ENCODE assay signal across 10 mouse cellular contexts in the genomic region with DNA sequence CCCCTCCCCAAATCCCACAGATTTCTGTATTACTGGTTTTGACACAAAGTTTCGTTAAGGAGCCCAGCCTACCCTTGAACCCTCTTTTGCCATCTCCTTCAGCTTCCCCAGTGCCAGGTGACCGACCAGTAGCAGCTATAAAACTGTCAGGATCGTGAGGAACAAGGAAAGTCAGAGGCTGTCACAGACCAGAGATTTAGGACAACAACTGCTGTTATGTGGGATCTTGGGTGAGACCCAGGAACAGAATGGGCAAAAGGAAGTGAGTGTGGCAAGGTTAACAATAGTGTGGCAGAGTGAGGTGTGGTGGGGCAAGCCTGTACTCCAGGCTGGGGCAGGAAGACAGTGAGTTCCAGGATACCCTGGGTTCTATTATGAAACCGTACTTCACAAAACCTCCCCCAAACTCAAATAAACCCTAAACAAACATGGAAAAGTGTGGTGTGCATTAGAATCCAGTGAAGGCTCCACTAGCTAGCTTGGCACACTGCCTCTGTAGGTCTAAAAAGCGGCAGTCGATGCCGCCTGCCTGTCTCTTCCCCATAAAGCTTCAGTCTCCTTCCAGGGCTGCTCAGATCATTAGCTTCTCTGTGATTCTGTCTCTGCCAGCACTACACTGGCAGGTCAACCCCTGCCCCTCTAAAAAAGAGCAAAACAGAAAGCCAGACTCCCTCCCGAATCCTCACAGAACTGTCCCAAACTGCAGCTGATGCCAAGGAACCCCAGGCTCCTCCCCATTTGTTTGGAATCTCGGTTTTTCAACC. TPM values are rescaled to one million over a fixed set of nuclear protein-coding genes. Genes with fewer than 3 reads are reported as not detected.
A peak's percentile ranks its signal among the peaks of the same experiment; 100 is the strongest.
DNase-seq lines count a peak whose midpoint lies in the region; ATAC-seq and TF ChIP-seq lines count a peak whose summit lies in the region.
"Had no signal": no experiment of that assay in that cellular context is flagged by ENCODE, and none has a peak within 500 bp of the region (broad histone marks: within the 10 kb centered on the region; RNA-seq: fewer than 3 reads in every experiment).

No protein-coding gene starts in this region.

- no peaks in the 10 kb centered on the region for H3K27me3 ChIP-seq in forebrain, embryonic 15.5 days
- no peaks in the 10 kb centered on the region for H3K27me3 ChIP-seq in forebrain, embryonic 11.5 days (ENCODE audit: control insufficient read depth, insufficient read depth, low read length)
- no peaks in the 10 kb centered on the region for H3K27me3 ChIP-seq in kidney, embryonic 16.5 days (ENCODE audit: insufficient read depth, low read length)
- H3K27me3 ChIP-seq in E14TG2a.4 (ENCODE audit: insufficient read depth, low read length): no peaks in the 10 kb centered on the region
- H3K27me3 ChIP-seq in limb, embryonic 14.5 days (ENCODE audit: control insufficient read depth, insufficient read depth, low read length): no peaks in the 10 kb centered on the region

- peaks cover 38% of the 10 kb centered on the region for H3K4me1 ChIP-seq in forebrain, embryonic 15.5 days
- 0 out of 2 replicates have a peak, but pooled peaks cover 4% of the 10 kb centered on the region for H3K4me1 ChIP-seq in forebrain, embryonic 11.5 days (replicated peaks; ENCODE audit: control insufficient read depth, insufficient read depth, low read length)
- H3K4me1 ChIP-seq in kidney, embryonic 16.5 days (ENCODE audit: insufficient read depth, low read length): peaks cover 80% of the 10 kb centered on the region
- H3K4me1 ChIP-seq in E14TG2a.4 (replicated peaks; ENCODE audit: low read depth, low read length): peaks cover 99% of the 10 kb centered on the region
- H3K4me1 ChIP-seq in limb, embryonic 14.5 days (ENCODE audit: control insufficient read depth, insufficient read depth, low read length): peaks cover 67% of the 10 kb centered on the region

- no peak for ATAC-seq in forebrain, embryonic 15.5 days (replicated peaks)
- no peak for ATAC-seq in forebrain, embryonic 11.5 days (replicated peaks; ENCODE audit: low FRiP score)
- ATAC-seq in kidney, embryonic 16.5 days (ENCODE audit: low FRiP score, low TSS enrichment): no peak
- no peak for ATAC-seq in limb, embryonic 14.5 days (ENCODE audit: low FRiP score, low read depth)

- H3K4me2 ChIP-seq in forebrain, embryonic 15.5 days (replicated peaks): no peak overlapping the region
- H3K4me2 ChIP-seq in forebrain, embryonic 11.5 days (ENCODE audit: low read depth, low read length, severe bottlenecking): no peak overlapping the region
- no peak overlapping the region for H3K4me2 ChIP-seq in kidney, embryonic 16.5 days (replicated peaks; ENCODE audit: low read depth, low read length)
- H3K4me2 ChIP-seq in limb, embryonic 14.5 days (replicated peaks; ENCODE audit: low read depth, low read length, severe bottlenecking): no peak overlapping the region

- H3K9ac ChIP-seq in forebrain, embryonic 15.5 days (replicated peaks): no peak overlapping the region
- H3K9ac ChIP-seq in forebrain, embryonic 11.5 days (ENCODE audit: low read length): no peak overlapping the region
- 0 out of 2 replicates have a peak overlapping the region, but pooled peaks have one; percentile 22 for H3K9ac ChIP-seq in kidney, embryonic 16.5 days (replicated peaks; ENCODE audit: low read length)
- H3K9ac ChIP-seq in limb, embryonic 14.5 days (ENCODE audit: low read depth, low read length, severe bottlenecking): no peak overlapping the region
- H3K9ac ChIP-seq: liver, embryonic 14.5 days had no signal

- TF ChIP-seq POLR2A in limb, embryonic 14.5 days (IDR thresholded peaks at IDR 0.05; ENCODE audit: borderline replicate concordance, extremely low read depth, insufficient read depth, insufficient read length): no peak

- peak overlapping the region; percentile 50 for H3K27ac ChIP-seq in forebrain, embryonic 15.5 days (replicated peaks)
- no peak overlapping the region for H3K27ac ChIP-seq in forebrain, embryonic 11.5 days (ENCODE audit: low read depth, low read length)
- H3K27ac ChIP-seq in kidney, embryonic 16.5 days (ENCODE audit: low read length): peak overlapping the region; percentile 61
- peak overlapping the region; percentile 69 for H3K27ac ChIP-seq in limb, embryonic 14.5 days (replicated peaks; ENCODE audit: low read depth, low read length)
- H3K27ac ChIP-seq: liver, embryonic 14.5 days had no signal

- H3K4me3 ChIP-seq in forebrain, embryonic 15.5 days: no peak overlapping the region
- H3K4me3 ChIP-seq in forebrain, embryonic 11.5 days (ENCODE audit: low read depth, low read length): no peak overlapping the region
- H3K4me3 ChIP-seq in kidney, embryonic 16.5 days (ENCODE audit: low read length): no peak overlapping the region
- peak overlapping the region; percentile 58 for H3K4me3 ChIP-seq in E14TG2a.4 (replicated peaks; ENCODE audit: low read length)
- H3K4me3 ChIP-seq in limb, embryonic 14.5 days (replicated peaks; ENCODE audit: low read length): no peak overlapping the region

- no peak for TF ChIP-seq CTCF in E14TG2a.4 (conservative IDR thresholded peaks at IDR 0.05; ENCODE audit: low read length)

- DNase-seq in forebrain, embryonic 11.5 days (ENCODE audit: low spot score): no peak
- DNase-seq in kidney, adult 18-20 months: no peak
- DNase-seq in limb, embryonic 14.5 days (ENCODE audit: low spot score): no peak
- no peak for DNase-seq in cerebellum, postnatal 36 days
- no peak for DNase-seq in cerebellum, adult 9-10 months
- DNase-seq: kidney, postnatal 4 days had no signal

- no peaks in the 10 kb centered on the region for H3K36me3 ChIP-seq in forebrain, embryonic 15.5 days
- no peaks in the 10 kb centered on the region for H3K36me3 ChIP-seq in forebrain, embryonic 11.5 days (ENCODE audit: control insufficient read depth, insufficient read depth, low read length)
- no peaks in the 10 kb centered on the region for H3K36me3 ChIP-seq in kidney, embryonic 16.5 days (ENCODE audit: insufficient read depth, low read length)
- H3K36me3 ChIP-seq in E14TG2a.4 (ENCODE audit: insufficient read depth, low read length): peaks cover 77% of the 10 kb centered on the region
- 0 out of 2 replicates have a peak, but pooled peaks cover under 1% of the 10 kb centered on the region for H3K36me3 ChIP-seq in limb, embryonic 14.5 days (ENCODE audit: control insufficient read depth, insufficient read depth, low read length)

- WGBS in forebrain, embryonic 15.5 days: 54% methylated on average over 9 of the region's 9 CpGs
- WGBS in forebrain, embryonic 11.5 days: 79% methylated on average over 9 of the region's 9 CpGs
- WGBS in kidney, embryonic 16.5 days: 43% methylated on average over 9 of the region's 9 CpGs
- 42% methylated on average over 9 of the region's 9 CpGs for WGBS in limb, embryonic 14.5 days

- H3K9me3 ChIP-seq in forebrain, embryonic 15.5 days: no peaks in the 10 kb centered on the region
- no peaks in the 10 kb centered on the region for H3K9me3 ChIP-seq in forebrain, embryonic 11.5 days (ENCODE audit: control insufficient read depth, low read length)
- H3K9me3 ChIP-seq in kidney, embryonic 16.5 days (ENCODE audit: low read length): no peaks in the 10 kb centered on the region
- no peaks in the 10 kb centered on the region for H3K9me3 ChIP-seq in E14TG2a.4 (ENCODE audit: low read length)
- H3K9me3 ChIP-seq in limb, embryonic 14.5 days (ENCODE audit: control insufficient read depth, low read length): no peaks in the 10 kb centered on the region

RNA-seq across cellular contexts. Expression of gene Cd9, which starts 17.6 kb away (rescaled TPM):
- 75.6 and 81.6 TPM in 2 replicates for polyA plus RNA-seq in forebrain, embryonic 15.5 days (2015; fragmentation: Nextera tagmentation; extraction: Ambion mirVana)
- polyA plus RNA-seq in forebrain, embryonic 11.5 days (2014; fragmentation: Nextera tagmentation; extraction: Ambion mirVana): 40.5 and 47.4 TPM in 2 replicates
- polyA plus RNA-seq in kidney, embryonic 16.5 days (2015; fragmentation: Nextera tagmentation; extraction: Ambion mirVana): 158 and 178 TPM in 2 replicates
- 215 and 273 TPM in 2 replicates for polyA plus RNA-seq in limb, embryonic 14.5 days (2012; rRNA removed)
- 318 and 323 TPM in 2 replicates for polyA plus RNA-seq in limb, embryonic 14.5 days (2014; fragmentation: Nextera tagmentation; extraction: Ambion mirVana)
